12 mouse cellular contexts compared by ENCODE assay signal in the genomic region with DNA sequence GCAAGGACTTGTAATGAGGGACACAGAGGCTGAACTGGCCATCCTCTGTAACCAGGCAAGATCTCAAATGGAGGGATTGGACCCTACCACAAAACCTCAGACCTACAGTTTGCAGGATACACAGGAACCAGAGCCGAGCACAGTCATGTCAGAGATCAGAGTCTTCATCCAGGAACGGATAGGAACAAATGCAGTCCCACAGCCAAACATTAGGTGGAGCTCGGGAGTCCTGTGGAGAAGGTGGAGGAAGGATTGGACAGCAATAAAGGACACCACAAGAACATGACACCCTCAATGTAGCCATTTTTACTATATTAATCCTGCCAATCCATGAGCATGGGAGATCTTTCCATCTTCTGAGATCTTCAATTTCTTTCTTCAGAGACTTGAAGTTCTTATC. TPM values are rescaled to one million over a fixed set of nuclear protein-coding genes. Genes with fewer than 3 reads are reported as not detected.
DNase-seq lines count a peak whose midpoint lies in the region; ATAC-seq and TF ChIP-seq lines count a peak whose summit lies in the region.
"Not testable (repeated sequence)": the region's sequence is repeated elsewhere in the genome, so short reads cannot be mapped to it uniquely, and the experiment has no call there.
"Had no signal": no experiment of that assay in that cellular context is flagged by ENCODE, and none has a peak within 500 bp of the region (broad histone marks: within the 10 kb centered on the region; RNA-seq: fewer than 3 reads in every experiment).

No protein-coding gene starts in this region.

- 9% methylated on average over 3 of the region's 3 CpGs for WGBS in embryonic facial prominence, embryonic 10.5 days
- WGBS in heart, adult 2 months, result 2% methylated on average over 3 of the region's 3 CpGs
- 7% methylated on average over 3 of the region's 3 CpGs for WGBS in midbrain, postnatal 0 days
- WGBS in stomach, postnatal 0 days, result 7% methylated on average over 3 of the region's 3 CpGs

- intact Hi-C loops in heart, adult 2 months (cut with DNase I), result loop anchor here (2.0 kb wide), 1 partner anchor 125 kb away; no protein-coding TSS in a partner anchor
- intact Hi-C loops in left cerebral cortex, postnatal 4 days (cut with DNase I), result loop anchor here (10.0 kb wide), 2 partner anchors 119 to 539 kb away; a partner anchor contains a TSS

- peak; percentile 13 for DNase-seq in 3134 (ENCODE audit: extremely low read depth, insufficient read length, low spot score)
- peak; percentile 66 to 71 for DNase-seq in adrenal gland, postnatal 36 days
- peak; percentile 56 for DNase-seq in embryonic facial prominence, embryonic 10.5 days (ENCODE audit: low spot score)
- peak; percentile 29 to 62 for DNase-seq in heart, adult 2 months
- peak; percentile 75 for DNase-seq in kidney, postnatal 10 days
- peak; percentile 41 for DNase-seq in left cerebral cortex, postnatal 4 days
- DNase-seq in midbrain, postnatal 0 days (ENCODE audit: low spot score), result not testable (repeated sequence)
- DNase-seq in stomach, postnatal 0 days (ENCODE audit: low spot score), result peak; percentile 72

- TF ChIP-seq EP300 in heart, adult 2 months (IDR thresholded peaks at IDR 0.05; ENCODE audit: insufficient read depth, low read depth, low read length); stomach, postnatal 0 days (optimal IDR thresholded peaks at IDR 0.05): not testable (repeated sequence)

- H3K4me1 ChIP-seq in embryonic facial prominence, embryonic 10.5 days; heart, adult 2 months (ENCODE audit: control insufficient read depth, insufficient read depth, low read length); midbrain, postnatal 0 days (ENCODE audit: insufficient read depth, low read length); stomach, postnatal 0 days (replicated peaks; ENCODE audit: control insufficient read depth, insufficient read depth): not testable (repeated sequence)

- not testable (repeated sequence) for H3K36me3 ChIP-seq in embryonic facial prominence, embryonic 10.5 days (replicated peaks); heart, adult 2 months (ENCODE audit: control insufficient read depth, insufficient read depth, low read length); midbrain, postnatal 0 days (ENCODE audit: insufficient read depth, low read length); stomach, postnatal 0 days (ENCODE audit: control insufficient read depth, insufficient read depth, low read length)

- not testable (repeated sequence) for H3K27ac ChIP-seq in embryonic facial prominence, embryonic 10.5 days (replicated peaks); heart, adult 2 months; midbrain, postnatal 0 days (ENCODE audit: low read depth, low read length); stomach, postnatal 0 days (replicated peaks)

- H3K4me3 ChIP-seq in embryonic facial prominence, embryonic 10.5 days; heart, adult 2 months; midbrain, postnatal 0 days (ENCODE audit: low read depth, low read length); stomach, postnatal 0 days (ENCODE audit: low read depth, low read length): not testable (repeated sequence)

- ATAC-seq in midbrain, postnatal 0 days (ENCODE audit: low FRiP score); stomach, postnatal 0 days (ENCODE audit: low FRiP score, low TSS enrichment): not testable (repeated sequence)

- not testable (repeated sequence) for H3K4me2 ChIP-seq in midbrain, postnatal 0 days (ENCODE audit: low read depth, low read length, poor library complexity, severe bottlenecking); stomach, postnatal 0 days (replicated peaks; ENCODE audit: low read depth)

- TF ChIP-seq POLR2A in heart, adult 2 months (IDR thresholded peaks at IDR 0.05; ENCODE audit: insufficient read depth, low read depth, low read length), result not testable (repeated sequence)

- peak; percentile 73 for TF ChIP-seq CTCF in heart, adult 2 months (IDR thresholded peaks at IDR 0.05)
- peak; percentile 57 for TF ChIP-seq CTCF in midbrain, postnatal 0 days (IDR thresholded peaks at IDR 0.05)
- peak; percentile 74 for TF ChIP-seq CTCF in stomach, postnatal 0 days (IDR thresholded peaks at IDR 0.05; ENCODE audit: low read depth)

- H3K9me3 ChIP-seq in embryonic facial prominence, embryonic 10.5 days; midbrain, postnatal 0 days (ENCODE audit: low read length); stomach, postnatal 0 days (ENCODE audit: control insufficient read depth, low read length): not testable (repeated sequence)

- H3K27me3 ChIP-seq in embryonic facial prominence, embryonic 10.5 days (replicated peaks; ENCODE audit: low read depth, poor library complexity, severe bottlenecking); heart, adult 2 months (ENCODE audit: control insufficient read depth, insufficient read depth, low read length); midbrain, postnatal 0 days (ENCODE audit: insufficient read depth, low read length); stomach, postnatal 0 days (ENCODE audit: control insufficient read depth, insufficient read depth, low read length): not testable (repeated sequence)

- H3K79me2 ChIP-seq in heart, adult 2 months (replicated peaks; ENCODE audit: control insufficient read depth, insufficient read depth, low read length), result not testable (repeated sequence)

- H3K9ac ChIP-seq in heart, adult 2 months (ENCODE audit: low read depth, low read length); midbrain, postnatal 0 days (replicated peaks; ENCODE audit: low read length, poor library complexity, severe bottlenecking); stomach, postnatal 0 days (ENCODE audit: low read length): not testable (repeated sequence)

RNA-seq across cellular contexts. Expression of a gene that starts 31.6 kb away (rescaled TPM):
- not detected for total RNA-seq in adrenal gland, postnatal 36 days (2021)
- polyA plus RNA-seq in embryonic facial prominence, embryonic 10.5 days (2016; fragmentation: Nextera tagmentation; extraction: Ambion mirVana), result not detected in 2 replicates
- total RNA-seq in heart, adult 2 months (2021), result not detected
- polyA plus RNA-seq in heart, adult 2 months (2012; rRNA removed), result not detected in 2 replicates
- not detected for total RNA-seq in left cerebral cortex, postnatal 4 days (2021)
- not detected in 2 replicates for total RNA-seq in midbrain, postnatal 0 days (2014; rRNA removed)
- polyA plus RNA-seq in midbrain, postnatal 0 days (2015; fragmentation: Nextera tagmentation; extraction: Ambion mirVana), result not detected in 2 replicates
- polyA plus RNA-seq in stomach, postnatal 0 days (2015; fragmentation: Nextera tagmentation; extraction: Ambion mirVana), result not detected in 2 replicates
- total RNA-seq: adrenal gland, postnatal 4 days; heart, postnatal 25 days had no signal
- polyA plus RNA-seq: forebrain, embryonic 12.5 days; limb, embryonic 14.5 days had no signal
